Mouse (Mus musculus): ENCODE results near the gene Nvl.

Nvl gene

DNA sequence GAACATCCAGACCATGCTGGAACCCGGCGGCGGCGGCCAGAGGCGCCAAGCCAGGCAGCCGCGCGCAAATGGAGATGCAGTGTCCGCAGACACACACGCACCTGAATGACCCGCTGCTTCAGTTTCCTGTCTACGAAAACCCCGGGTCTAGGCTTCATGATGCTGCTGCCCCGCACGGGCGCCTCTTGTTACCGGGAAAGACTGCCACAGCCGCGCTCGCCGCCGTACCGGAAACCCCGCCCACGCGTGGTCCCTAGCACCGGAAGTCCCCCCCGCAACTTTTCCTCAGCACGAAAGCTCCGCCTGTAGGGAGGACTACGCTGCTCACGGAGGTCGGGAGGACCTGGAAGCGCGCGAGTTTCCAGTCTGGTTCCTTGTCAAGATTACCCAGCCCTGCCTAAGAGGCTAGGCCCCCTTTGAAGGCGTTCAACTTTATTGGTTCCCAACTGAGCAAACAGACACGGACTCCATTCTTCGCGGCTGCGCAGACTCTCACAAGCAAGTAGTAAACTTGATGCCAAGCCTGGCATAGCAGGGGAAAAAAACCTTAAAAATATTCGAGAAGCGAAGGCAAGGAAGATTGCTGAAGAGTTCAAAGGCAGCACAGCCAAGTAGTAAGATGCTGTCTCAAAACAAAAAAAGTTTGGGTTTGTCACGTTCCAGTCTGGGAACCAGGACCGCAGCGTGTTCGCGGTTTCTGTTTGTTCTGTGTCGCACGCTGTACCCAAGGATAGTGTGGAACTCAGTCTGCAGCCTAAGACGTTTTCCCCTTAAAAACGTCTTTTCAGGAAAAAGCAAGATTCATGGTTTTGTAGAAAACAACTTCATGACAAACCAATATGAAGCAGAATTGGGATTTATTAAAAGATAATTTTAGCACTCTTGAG, at the start of gene Nvl, which contains the start of gene Cnih4:
Nvl (minus strand) TSS at position 255 of the 887 bp plus-strand sequence.
Cnih4 (plus strand) TSS at position 744 of the 887 bp plus-strand sequence.
- peak; percentile 97 for DNase-seq (ENCODE audit: low read depth, low spot score)

DNA sequence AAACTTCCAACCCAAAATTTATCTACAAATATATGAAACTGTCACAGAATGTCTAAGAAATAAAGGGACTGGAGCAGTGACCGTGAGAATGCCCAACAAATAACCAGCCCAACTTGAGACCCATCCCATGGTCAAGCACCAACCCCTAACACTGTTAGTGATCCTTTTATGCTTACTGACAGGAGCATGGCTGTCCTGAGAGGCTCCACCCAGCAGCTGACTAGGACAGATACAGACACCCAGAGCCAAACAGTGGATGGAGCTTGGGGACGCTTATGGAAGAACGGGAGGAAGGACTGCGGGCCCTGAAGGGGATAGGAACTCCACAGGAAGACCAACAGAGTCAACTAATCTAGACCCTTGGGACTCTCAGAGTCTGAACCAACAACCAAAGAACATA, 44.9 kb upstream of the Nvl start:
- DNase-seq (ENCODE audit: low read depth, low spot score): no peak

DNA sequence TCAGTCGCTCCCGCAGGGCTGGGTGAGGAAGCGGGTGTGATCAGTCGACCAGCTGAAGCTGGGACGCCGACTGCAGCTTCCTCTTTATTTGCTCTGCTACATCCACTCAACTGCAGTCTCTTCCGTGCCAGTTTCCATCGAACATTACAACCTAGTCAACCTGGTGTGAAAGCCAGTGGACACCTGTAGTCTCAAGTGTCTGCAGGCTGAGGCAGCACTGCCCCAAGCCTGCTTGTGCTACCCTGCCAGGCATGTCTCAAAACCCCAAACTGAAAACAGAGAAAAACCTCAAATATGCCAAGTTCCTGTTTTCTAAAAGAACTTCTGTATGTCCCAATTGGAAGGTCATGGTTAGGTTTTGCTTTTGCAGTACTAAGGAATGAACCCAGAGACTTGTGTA, 26.2 kb upstream of the Nvl start:
- no peak for DNase-seq (ENCODE audit: low read depth, low spot score)

DNA sequence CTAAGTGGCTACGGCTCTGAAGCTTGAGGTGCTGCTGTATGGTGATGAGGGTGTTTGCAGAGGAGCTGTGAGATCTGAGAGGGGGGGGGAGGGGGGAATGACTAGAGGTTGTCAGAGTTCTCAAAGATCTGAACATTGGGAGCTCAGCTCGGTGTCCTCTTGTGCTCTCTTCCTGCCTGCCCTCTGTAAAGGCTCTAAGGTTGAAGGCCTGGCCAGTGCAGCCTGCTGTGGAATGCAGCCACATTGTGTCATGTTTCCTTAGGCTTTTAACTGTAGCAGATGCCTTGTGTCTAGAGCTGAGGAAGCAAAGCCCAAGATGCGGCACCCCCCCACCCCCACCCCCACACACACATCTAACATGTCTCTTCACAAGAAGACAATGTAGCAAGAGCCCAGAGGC, 24.4 kb upstream of the Nvl start:
- DNase-seq (ENCODE audit: low read depth, low spot score): no peak

DNA sequence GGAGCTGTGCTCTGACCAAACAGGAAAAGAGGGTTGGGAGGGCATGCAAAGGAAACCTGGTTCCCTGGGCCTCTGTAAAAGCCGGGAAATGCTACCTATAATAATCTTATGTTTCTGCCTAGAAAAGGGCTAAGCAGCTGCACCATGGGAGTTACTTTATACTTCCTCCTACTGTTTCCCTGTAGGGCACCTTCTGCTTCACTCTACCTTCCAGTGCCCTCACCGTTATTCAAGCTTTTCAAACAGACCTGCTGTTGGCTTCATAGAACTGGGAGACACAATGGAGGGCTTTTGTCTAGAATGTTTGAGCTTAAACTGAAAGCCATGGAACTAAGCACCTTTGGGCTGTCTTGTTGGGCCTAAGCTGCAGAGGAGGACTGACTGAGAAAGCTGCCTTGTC, 23.8 kb upstream of the Nvl start:
- DNase-seq (ENCODE audit: low read depth, low spot score): no peak

DNA sequence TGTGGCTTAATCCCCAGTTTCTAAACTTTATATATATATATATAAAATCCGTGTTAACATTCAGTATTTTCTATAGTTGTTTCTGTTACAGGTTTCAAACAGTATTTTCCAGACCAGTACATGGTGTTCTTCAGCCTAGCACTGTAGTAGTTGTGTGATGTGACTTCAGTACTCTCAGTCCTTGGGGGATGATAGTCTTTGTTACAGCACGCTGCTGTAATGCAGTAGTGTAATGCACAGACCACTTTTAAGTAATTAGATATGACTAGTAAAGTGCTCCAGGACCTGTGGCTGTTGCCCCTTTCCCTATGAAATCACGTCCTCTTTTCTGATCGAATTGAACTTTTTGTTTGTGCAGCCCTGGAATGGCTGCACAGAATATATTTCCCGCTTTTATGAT, 7.5 kb upstream of the Nvl start:
- no peak for DNase-seq (ENCODE audit: low read depth, low spot score)

DNA sequence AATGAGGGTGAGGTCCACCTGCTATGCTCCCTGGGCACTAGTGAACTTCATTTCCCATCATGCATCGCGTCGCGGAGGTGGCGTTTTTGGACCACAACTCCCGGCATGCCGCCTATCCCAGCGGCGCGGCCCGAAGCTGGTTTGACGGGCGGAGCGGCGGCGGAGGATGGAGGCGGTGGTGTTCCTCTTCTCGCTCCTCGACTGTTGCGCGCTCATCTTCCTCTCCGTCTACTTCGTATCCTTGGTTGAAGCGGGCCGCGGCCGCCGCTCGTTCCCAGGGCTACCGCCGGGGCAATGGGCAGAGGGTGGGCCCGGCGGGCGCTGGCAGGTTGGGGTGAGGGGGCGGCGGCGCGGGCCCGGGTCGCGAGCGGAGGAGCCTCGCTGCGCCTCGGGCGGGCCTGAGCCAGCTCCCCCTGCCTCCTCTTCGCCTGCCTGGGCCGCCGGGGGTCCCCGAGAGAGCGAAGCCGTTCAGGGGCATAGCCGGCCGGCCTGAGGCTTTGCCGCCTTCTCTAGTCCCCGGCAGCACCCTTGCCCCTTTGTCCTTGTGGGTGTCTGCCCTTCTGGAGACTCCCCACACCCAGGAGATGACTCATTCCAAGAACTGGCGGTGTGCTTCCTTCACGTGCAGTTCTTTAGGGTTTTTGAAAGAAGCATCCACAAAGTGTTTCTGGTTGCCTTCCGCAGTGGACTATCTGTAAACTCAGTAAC, 7.0 kb upstream of the Nvl start:
- peak; percentile 79 for DNase-seq (ENCODE audit: low read depth, low spot score)

DNA sequence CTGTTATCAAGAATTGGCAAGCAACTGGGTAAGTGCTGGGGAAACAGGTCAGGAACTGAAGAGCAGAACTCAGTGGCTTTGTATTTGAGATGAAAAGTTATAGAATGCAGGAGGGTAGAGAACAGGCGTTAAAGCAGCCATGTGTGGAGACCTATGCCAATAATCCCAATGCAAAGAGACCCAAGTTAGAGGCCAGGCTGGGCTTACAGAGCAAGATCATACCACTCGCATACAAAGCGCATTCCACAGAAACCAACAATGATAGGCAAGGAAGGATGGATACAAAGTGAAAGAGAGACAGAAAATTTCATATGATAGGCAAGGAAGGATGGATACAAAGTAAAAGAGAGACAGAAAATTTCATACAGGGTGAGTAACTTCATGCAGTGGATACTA, 6.4 kb upstream of the Nvl start:
- DNase-seq (ENCODE audit: low read depth, low spot score): no peak

DNA sequence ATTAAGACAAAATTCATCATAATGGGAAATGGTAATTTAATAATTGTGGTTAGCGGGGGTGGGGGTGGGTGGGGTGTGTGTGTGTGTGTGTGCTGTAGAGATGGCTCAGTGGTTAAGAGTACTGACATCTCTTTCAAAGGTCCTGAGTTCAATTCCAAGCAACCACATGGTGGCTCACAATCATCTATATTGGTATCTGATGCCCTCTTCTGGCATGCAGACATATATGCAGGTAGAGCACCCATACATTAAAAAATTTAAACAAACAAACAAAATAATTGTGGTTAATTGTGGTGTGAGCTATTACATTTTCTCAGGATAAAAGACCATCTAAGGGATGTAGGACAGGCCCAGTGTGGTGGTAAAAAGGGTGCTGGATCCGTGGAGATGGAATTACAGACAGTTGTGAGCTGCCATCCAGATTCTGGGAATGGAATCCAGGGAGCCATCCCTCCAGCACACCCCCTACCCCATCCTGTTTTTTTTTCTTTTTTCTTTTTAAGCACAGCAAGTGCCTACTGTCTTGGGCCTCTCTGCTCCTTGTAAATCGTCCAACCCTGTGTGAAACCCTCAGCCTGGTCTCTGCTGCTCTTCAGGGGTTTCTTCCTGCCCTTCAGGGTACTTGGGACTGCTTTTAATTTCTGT, 5.5 kb upstream of the Nvl start:
- no peak for DNase-seq (ENCODE audit: low read depth, low spot score)

DNA sequence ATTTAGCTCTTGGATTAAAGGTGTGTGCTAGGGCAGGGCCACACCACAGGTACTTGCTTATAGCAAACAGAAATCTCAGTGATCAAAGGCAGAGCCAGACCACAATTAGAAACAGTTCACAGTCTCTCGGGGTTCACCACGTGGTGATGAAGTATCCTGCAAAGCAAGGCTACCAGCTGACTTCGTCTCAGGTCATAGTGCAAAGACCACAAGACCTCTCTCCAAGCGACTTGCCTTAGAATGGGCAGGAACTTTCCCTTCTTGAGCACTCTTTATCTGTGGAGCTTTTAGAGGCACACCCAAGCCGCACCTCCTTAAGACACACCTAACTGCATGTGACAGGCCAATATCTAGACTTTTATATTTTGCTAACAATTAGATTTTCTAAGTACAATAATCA, 4.5 kb upstream of the Nvl start:
- no peak for DNase-seq (ENCODE audit: low read depth, low spot score)

DNA sequence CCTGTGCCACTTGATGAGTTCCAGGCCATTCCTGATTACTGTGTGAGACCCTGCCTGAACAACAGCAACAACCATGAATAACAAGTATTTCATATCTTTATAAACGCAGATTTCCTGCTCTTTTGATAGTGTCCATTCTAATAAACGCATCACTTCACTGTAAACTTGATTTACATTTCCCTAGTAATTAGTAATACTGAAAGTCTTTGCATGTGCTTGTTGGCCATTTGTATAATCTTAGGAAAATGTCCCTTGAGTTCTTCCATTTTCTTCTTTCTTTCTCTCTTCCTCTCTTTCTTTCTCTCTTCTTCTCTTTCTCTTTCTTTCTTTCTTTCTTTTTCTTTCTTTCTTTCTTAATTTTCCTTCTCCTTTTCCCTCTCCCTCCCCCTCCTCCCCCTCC, 2.2 kb upstream of the Nvl start:
- no peak for DNase-seq (ENCODE audit: low read depth, low spot score)

DNA sequence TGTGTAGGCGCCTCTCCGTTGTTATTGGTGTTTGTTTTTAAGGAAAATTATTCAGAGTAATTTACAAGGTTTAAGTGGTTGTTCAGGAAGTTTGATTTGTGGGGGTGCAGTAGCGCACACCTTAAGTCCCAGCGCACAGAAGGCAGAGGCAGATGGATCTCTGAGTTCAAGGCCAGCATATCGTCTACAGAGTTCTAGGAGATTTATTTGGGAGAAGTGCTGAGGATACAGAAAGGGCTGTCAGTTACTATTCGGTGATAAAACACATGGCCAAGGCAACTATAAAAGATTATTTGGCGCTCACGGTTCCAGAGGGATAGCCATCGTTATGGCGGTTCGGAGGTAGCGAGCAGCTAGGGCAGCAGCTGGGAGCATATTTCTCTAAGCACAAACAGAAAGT, 962 bp upstream of the Nvl start:
- DNase-seq (ENCODE audit: low read depth, low spot score): no peak

DNA sequence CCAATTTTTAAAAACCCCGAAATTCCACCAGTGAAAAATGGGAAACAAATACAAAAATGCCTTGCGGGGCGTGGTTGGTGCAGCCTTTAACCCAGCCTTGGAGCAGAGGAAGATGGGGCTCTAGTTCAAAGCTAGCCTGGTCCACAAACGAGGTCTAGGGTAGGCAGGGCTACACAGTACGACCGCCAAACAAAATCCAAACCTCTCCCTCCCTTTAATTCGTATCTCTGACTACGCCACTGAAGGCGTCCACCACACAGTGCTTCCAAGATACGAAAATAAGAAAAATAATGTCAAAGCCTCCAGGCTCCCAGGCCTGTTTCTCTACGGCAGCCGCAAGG, 425 bp downstream of the Nvl start:
- no peak for DNase-seq (ENCODE audit: low read depth, low spot score)

DNA sequence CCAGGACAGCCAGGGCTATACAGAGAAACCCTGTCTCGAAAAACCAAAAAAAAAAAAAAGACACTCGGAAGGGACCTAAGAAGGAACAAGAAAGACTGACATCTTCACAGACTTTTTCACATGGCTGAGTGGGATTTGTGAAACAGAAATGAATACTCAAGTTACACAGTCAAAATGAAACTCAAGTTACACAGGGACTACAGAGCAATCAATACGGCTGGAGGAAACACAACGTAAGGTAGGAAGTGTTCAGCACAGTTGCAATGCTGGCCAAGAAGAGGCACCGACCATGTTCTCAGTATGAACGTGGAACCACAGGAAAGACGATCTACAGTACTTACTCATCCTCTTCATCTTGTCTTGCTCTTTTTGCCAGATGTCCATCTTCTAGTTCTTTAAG, 5.3 kb downstream of the Nvl start:
- no peak for DNase-seq (ENCODE audit: low read depth, low spot score)

DNA sequence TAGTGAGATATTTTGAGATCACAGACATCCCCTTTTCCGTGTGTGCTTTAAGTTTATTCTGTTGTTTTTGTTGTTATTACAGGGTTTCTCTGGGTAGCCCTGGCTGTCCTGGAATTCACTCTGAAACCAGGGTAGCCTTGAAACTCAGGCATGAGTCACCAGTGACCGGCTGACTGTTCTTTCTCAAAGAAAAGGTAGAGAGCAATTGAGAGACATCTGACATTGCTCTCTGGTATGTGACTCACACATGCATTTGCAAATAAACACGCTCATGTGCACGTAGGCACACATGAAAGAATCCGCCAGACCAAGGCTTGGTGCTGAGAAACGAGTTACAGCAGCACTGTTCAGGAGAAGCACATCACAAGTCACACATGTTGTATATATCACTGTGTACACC, 12.1 kb downstream of the Nvl start:
- DNase-seq (ENCODE audit: low read depth, low spot score): no peak

DNA sequence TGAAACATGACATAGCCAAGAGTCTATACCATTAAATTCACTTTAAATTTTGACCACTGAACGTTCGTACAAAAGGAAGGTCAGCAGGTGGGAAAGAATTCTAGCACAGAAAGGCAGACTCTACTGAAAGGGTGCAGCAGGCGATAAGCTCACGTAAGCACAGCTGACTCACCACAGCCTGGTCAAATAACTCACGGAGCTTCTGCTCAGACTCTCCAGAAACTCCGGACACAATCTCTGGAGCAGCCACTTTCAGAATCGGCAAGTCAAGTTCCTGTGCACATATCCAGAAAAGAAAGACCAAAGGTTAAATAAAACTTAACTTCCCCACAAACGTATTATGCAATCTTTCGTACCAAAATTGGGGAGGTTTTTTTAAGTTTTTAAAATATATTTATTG, 17.2 kb downstream of the Nvl start:
- no peak for DNase-seq (ENCODE audit: low read depth, low spot score)

DNA sequence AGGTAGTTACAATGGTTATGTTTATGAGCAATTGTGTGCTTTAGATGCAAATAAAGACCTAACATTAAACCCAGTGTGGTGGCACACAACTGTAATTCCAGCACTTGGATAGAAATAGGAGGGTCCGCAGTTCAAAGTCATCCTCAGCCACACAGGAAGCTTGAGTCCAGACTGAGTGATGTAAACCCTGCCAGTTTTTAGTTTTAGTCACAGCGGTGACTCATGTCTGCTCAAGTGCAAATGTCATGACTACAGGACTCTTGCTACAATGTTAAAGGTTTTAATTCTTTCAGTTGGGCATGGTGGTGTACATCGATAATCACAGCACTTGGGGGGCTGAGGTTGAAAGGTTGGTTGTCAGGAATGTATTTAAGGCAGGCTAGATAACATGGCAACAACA, 18.1 kb downstream of the Nvl start:
- no peak for DNase-seq (ENCODE audit: low read depth, low spot score)

DNA sequence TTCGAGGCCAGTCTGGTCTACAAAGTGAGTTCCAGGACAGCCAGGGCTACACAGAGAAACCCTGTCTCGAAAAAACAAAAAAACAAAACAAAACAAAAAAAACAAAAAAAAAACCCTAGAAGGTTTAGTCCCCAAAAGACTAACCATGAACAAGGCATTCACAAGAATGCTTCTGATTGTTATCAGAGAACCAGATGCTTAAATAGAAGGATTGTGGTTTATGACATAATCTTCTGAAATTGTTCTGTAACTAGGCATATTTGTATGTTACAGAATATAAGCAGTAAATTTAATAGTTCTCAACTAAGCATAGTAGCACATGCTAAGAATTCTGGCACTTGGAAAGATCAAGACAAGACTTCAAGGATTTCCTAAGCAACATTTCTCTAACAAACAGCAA, 19.9 kb downstream of the Nvl start:
- DNase-seq (ENCODE audit: low read depth, low spot score): no peak

DNA sequence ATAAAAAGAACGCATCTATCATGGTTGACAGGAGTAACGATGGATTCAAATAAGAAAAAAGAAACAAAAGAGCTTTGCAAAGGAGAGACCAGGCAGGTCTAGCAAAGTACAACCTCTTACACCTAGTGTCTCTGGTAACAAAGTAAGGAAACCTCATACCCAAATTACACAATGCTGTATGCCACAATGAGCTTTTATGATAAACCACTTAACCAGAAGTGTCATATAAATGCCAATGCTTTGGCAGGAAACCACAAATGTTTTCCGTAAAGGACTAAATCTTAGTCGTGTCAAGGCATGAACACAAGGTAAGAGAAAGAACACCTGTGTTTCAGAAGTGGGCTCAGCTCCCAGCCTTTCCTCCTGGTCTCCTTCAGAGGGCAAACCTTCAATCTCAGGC, 26.9 kb downstream of the Nvl start:
- no peak for DNase-seq (ENCODE audit: low read depth, low spot score)

DNA sequence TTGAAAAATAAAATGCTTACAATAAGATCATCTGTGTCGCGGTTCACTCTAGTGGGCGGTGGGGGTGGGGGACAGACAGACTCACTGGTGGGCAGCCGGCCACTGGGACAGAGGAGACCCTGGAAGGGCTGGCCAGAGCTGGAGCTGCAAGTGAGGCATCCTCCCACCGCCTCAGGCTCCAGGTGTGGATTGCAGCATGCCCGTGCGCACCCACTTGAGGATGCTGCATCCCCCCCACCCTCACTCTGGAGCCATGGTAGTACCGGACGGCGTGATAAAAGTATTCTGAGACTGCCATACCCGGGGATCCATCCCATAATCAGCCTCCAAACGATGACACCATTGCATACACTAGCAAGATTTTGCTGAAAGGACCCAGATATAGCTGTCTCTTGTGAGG, 54.0 kb downstream of the Nvl start:
- no peak for DNase-seq (ENCODE audit: low read depth, low spot score)

DNA sequence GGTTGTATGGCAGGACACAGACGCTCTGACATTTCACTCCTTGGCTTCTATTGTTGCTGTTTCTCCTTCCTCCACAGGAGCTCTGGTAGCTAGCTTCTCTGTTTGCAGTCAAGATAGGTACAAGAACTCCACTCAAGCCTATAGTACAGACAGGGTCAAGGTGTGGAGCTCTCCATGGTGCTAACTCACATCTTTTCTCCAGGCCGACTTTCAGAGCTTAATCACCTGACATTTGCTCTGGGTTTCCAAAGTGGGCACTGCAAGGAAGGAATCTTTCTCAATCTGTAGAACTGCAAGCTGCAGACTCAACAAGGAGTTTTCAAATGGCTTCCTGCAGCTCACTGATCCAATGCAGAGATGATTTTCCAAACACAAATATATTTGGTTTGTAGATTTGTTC, 60.0 kb downstream of the Nvl start:
- DNase-seq (ENCODE audit: low read depth, low spot score): no peak

DNA sequence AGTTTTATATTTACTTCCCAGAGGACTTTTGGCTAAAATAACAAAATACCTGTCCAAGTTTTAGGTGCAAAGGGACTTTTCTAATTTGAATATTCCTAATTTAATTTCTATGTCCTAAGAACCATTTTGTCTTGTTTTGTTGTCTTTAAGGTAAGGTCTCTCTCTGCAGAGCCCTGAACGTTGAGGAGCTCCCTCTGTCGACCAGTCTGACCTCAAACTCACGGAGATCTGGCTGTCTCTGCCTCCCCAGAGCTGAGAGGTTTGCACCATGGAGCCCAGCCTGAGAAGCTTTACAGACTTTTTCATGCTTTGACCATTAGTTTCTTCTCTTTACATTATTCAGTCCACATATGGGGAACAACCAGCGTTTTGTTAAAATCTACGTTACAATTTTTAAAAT, 70.9 kb downstream of the Nvl start:
- DNase-seq (ENCODE audit: low read depth, low spot score): no peak

DNA sequence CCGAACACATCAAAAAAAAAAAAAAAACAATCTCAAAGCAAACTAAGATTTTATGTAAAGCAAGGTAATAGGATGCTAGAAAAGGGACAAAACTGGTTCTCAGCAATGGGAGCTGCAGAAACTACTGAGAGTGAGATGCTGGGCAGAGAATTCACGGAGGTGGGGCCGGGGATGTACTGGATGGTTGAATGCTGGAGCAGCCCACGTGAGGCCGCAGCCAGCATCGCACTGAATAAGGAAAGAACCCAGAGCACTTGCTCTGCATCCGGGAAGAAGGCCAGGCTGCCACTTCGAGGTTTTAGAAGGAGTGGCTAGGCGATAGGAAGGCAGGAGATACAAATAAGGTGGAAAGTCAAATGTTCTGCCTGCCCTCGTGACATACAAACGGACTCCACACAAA, 74.3 kb downstream of the Nvl start:
- no peak for DNase-seq (ENCODE audit: low read depth, low spot score)

Data from brain, embryonic 18.5 days (tissue).